Mouse (Mus musculus) adrenal gland, postnatal 10 days (tissue): ENCODE results near the gene Net1. TPM values are rescaled to one million over a fixed set of nuclear protein-coding genes. Genes with fewer than 3 reads are reported as not detected.
"Not testable (repeated sequence)": the region's sequence is repeated elsewhere in the genome, so short reads cannot be mapped to it uniquely, and the experiment has no call there.

Experiments
- DNase-seq: peaks from one replicate; pipeline ENCODE4 v3.0.0; 2021; ENCODE audit warnings: mixed read lengths
- long read RNA-seq, 2 experiments: library from polyadenylated mRNA; stranded (forward); transcript quantifications; one replicate each; pipeline ENCODE4 v2.0.0; 2021
- total RNA-seq, 2 experiments: library from RNA; stranded (reverse); gene quantifications; 2 replicates each; pipeline ENCODE4 v1.2.3; 2021

The Net1 gene
- total RNA-seq, result 10 to 100 TPM; 56.1 to 98.2 TPM
- long read RNA-seq, experiment 1, transcript Net1-202 (10 exons, 3,871 nt), result major isoform, 23 of 40 reads
- long read RNA-seq, experiment 1, partial matches to known transcripts, result 15 of 40 reads
- long read RNA-seq, experiment 1, other reads (novel, unspliced or antisense), result 2 of 40 reads
- long read RNA-seq, experiment 2, transcript Net1-202 (10 exons, 3,871 nt), result major isoform, 12 of 23 reads
- long read RNA-seq, experiment 2, partial matches to known transcripts, result 2 of 23 reads
- long read RNA-seq, experiment 2, other reads (novel, unspliced or antisense), result 7 of 23 reads

DNA sequence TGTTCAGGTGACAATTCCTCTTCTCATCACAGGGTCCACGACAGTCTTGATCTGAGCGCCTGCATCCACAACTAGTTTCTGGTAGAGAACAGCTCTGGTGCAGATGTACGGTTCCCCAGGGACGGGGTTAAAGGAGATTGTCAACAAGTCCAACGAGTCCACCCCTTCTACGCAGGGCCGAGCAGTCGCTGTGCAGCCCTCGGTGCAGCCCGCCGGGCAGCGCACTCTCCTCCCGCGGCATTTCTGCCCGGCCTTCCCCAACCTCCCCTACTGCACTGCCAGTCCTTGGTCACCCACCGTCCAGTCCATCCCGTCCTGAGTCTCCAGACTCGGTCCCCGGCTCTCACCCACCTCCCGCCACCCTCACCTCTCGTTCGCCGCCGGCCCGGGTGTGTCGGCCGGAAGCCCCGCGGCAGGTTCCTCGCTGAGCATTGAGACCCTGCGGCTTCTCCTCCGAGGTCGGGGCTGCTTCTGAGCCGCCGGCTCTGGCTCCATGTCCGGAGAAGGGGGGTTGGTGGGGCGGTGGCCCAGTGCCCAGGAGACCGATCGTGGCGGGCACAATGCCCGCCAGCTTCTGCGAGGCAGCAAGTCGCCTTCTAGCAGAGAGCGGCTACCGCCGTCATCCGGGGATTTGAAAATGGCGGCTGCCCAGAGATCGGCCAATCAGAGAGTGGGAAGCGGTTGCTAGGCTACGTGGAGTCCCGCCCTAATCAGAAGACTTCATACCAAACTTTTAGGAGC, at the start of gene Net1, which contains the start of gene Tubal3:
Gene Net1, minus strand, starts transcription at position 650 of the 741 bp plus-strand sequence.
Gene Tubal3, plus strand, starts transcription at position 704 of the 741 bp plus-strand sequence.
- peak; percentile 92 for DNase-seq

DNA sequence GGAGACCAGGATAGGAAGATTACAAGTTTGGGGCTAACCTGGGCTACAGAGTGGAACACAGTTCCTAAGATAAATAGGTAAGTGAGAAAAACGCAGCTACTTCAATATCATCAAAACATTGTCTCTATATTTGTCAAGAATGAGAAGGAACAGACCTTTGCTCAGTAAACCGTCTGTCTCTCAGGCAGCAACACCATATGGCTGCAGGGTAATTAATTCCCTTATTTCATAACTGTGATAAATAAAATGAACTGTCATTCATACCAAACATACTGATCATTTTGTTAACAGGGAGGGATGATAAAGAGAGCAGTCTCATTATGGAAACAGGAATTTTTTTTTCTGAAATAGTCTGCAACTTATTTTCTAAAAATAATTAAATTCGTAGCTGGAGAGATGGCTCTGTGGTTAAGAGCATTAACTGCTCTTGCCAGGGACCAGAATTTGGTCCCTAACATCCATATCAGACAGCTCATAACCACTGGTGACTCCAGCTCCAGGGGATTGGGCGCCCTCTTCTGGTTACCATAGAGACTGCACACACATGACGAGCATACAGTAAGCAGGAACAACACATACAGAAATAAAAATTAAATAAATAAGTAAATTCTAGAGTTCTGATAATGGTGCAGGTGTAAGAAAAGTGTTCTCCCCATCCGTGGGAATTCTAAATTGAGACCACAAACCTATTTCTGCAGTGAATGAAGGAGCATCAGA, 33.3 kb upstream of the Net1 start:
- DNase-seq, result no peak

DNA sequence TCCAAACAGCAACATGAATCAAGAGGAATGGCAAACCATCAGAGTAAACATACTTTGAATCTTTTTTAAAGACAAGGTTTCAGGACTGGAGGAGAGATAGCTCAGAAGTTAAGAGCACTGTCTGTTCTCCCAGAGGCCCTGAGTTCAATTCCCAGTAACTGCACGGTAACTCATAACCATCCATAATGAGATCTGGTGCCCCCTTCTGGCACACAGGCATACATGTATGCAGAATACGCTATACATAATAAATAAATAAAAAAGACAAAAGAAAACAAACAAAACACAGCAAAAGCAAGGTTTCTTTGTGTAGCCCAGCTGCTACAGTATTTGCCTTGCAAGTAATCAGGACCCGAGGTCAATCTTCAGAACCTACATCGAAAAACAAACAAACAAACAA, 31.5 kb upstream of the Net1 start:
- DNase-seq, result no peak

DNA sequence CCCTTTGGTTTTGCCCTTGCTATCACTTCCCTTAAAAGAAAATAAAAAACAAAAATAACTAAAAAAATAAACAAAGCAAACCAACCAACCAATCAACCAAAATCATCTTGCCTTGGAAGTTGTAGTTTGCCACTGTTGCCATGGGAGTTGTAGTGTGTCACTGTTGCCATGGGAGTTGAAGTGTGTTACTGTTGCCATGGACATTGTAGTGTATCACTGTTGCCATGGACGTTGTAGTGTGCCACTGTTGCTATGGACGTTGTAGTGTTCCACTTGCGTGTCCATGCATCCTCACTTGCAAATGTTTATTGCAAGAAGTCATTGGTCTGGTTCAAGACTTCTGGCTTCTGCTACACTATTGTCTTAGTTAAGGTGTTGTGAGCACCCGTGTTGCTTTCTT, 29.2 kb upstream of the Net1 start:
- no peak for DNase-seq

- no peak for DNase-seq
Observed at GRCm38 (mm10) chr13:3945249-3945648, 27.2 kb upstream of the Net1 start, which contains the start of gene Ucn3. Ucn3 (minus strand) TSS chr13:3945349.

DNA sequence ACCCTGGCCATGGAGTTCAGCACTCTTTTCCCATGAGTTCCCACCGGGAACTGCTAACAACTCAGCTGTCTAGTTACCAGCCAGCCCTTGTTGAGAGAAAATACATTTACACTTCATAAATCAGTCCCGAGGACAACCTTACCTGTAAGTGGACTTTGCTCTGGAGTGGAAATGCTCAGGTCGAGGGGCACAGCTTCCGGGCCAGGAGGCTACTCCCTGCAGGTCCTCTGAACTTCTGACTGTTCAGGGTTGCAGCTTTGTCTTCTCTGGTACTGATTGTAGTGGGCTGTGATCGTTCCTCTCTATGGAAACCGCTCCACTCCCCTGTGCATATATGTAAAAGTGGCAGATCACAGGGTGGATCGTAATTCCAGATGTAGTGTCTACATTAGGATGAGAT, 26.7 kb upstream of the Net1 start:
- DNase-seq, result no peak

DNA sequence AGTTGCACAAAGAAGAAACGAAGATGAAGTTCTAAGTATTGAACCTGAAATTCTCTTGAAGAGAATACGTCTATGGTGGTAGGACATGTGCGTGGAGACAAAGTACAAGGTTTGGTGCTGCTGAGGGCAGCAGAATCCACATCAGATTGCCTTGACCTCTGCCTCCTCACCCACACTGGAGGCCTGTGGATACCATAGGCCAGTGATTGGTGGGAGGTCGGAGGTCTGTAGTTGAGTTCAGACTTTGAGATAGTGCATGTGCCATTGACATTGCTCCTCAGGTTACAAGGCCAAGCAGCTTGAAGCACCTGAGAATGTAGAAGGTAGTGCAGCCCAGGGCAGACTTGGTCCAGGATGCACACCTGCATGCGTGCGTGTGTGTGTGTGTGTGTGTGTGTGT, 8.0 kb upstream of the Net1 start:
- DNase-seq, result no peak

GRCm38 (mm10) chr13:3925632-3926031, 7.6 kb upstream of the Net1 start:
- DNase-seq, result no peak

GRCm38 (mm10) chr13:3924483-3924882, 6.5 kb upstream of the Net1 start:
- no peak for DNase-seq

DNA sequence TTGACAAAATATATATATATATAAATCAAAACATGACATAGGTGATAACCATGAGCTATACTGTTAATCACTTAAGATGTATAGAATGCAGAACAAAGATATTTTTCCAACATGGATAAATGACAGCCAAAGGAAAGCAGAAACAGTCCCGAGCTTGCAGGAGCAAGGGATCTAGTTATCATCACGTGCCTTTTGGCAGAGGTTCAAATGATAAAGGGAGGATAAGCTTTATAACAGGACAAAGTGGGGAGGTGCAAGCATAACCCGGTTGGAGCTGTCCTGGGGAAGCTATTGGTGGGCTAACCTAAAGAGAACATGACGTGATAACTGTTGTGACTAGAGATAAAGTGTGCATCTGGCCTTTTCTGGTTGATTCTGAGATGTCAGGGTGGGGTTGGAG, 4.5 kb downstream of the Net1 start:
- no peak for DNase-seq

- no peak for DNase-seq
Observed at GRCm38 (mm10) chr13:3910356-3910755, 7.7 kb downstream of the Net1 start.

DNA sequence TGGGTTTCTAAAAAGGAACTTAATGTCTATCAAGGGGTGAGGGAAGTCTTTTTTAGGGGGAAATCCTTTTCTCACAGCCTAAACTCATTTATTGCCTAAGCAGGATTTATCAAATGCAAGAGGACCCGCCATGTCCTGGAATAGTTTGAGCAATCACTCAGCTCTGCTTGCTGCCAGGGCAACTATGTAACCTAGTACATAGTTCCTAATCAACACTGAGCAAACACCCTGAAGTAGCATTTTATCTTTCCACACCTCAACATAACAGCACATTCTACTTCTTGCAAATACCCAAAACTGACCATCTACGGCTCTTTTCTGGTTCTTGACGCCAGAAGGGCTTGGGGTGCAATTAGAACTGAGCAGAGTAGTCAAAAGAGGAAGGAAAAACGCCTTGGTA, 9.8 kb downstream of the Net1 start:
- DNase-seq, result no peak

GRCm38 (mm10) chr13:3907151-3907696, 10.8 kb downstream of the Net1 start:
- DNase-seq, result no peak

DNA sequence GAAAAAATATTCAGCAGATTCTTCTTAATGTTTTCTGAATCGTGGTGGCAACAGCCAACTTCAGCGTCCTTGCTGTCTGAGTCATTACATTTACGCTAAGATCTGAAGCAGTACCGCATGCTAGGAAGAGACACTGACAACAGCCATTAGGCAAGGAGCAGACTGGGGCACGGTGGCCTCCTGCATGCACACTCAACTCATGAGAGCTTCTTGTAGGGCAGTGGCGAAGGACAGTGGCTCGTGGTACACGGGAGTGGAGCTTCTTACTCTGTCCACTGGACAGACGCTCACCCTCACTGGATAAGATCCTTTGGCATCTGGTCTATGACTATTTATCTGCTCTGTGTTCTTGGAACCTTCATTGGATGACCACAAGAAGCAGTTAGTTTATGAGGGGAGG, 18.7 kb downstream of the Net1 start:
- DNase-seq, result no peak

DNA sequence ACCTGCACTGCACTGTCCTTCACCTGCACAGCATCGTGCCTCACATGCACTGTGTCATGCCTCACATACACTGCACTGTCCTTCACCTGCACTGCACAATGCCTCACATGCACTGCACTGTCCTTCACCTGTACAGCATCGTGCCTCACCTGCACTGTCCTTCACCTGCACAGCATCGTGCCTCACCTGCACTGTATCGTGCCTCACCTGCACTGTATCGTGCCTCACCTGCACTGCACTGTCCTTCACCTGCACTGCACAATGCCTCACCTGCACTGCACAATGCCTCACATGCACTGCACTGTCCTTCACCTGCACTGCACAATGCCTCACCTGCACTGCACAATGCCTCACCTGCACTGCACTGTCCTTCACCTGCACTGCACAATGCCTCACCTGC, 19.8 kb downstream of the Net1 start:
- not testable (repeated sequence) for DNase-seq

GRCm38 (mm10) chr13:3896913-3897312, 21.1 kb downstream of the Net1 start:
- DNase-seq, result peak; percentile 81

DNA sequence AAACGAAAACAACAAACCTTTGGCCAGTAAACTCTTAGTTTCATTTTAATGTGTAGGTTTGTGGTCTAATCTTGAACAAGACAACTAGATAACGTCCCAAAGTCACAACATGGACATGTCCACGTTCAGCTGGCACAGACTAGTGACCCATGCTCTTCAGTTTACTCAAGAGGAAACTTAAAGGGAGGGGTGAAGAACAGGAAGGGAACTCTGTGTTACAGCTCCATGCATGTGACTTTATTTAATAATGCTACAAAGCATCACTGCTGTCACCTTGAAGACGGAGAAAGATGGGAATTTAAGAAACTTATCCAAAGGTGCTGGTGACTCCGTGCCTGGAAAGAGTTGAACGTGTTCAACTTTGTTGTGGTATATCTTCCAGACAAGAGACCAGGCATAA, 22.0 kb downstream of the Net1 start:
- DNase-seq, result no peak

- no peak for DNase-seq
Observed at GRCm38 (mm10) chr13:3895397-3895980, 22.5 kb downstream of the Net1 start.

- DNase-seq, result no peak
Observed at GRCm38 (mm10) chr13:3894549-3894948, 23.5 kb downstream of the Net1 start.

DNA sequence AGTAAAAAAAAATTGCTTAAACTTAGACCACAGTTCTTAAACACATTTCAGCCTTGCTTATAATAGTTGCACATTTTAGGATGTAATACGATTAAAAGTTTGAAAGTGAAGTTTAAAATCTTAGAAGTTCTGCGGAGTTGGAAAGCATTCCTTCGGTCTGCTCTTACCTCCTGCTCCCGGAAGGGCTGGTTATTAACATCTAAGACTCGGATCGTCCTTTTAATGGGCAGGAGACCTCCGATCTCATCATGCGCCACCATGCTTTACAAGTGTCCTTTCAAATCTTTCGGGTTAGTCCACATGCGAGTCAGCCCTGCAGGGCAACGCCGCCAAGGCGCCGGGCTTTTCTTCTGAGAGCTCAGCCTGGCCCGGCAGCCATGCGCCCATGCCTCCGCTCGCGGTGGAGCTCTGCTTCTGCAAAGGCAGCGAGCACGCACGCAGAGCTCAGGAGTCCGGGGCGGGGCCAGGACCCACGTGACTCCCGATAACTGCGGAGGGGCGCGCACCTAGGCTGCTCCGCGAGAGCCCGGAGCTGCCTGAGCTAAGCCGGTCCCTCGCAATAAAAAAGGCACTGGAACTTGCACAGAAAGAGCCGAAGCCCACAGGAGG, 24.8 kb downstream of the Net1 start:
- peak; percentile 97 for DNase-seq

- no peak for DNase-seq
Observed at GRCm38 (mm10) chr13:3892601-3893000, 25.4 kb downstream of the Net1 start.
